Mouse (Mus musculus) stomach, embryonic 16.5 days (tissue): ENCODE measurements at regions not wholly inside any gene's neighbourhood (a gene's known extent, or its start where the extent isn't known, plus 50 kb on each side); places are given as distances from the start of the nearest gene placed in this dataset. TPM values are rescaled to one million over a fixed set of nuclear protein-coding genes. Genes with fewer than 3 reads are reported as not detected.

Source experiments
- ATAC-seq: fragments of 200-750 bp; cut with Nextera tagmentation; 2 replicates; pipeline ENCODE4 v1.8.0; 2017; ENCODE audit warnings: moderate number of reproducible peaks, moderate TSS enrichment; ENCODE audit not compliant: insufficient read depth, low FRiP score
- H3K27ac ChIP-seq: fragments of 300-500 bp; sonication (generic); 2 replicates; pipeline ENCODE4 v1.5.1; 2014; ENCODE audit warnings: low read length
- H3K27me3 ChIP-seq: fragments of 300-500 bp; sonication (generic); 2 replicates; pipeline ENCODE4 v1.6.1; 2014; ENCODE audit warnings: low read length, control low read depth, mixed read lengths; ENCODE audit not compliant: control insufficient read depth, insufficient read depth
- H3K36me3 ChIP-seq: fragments of 300-500 bp; sonication (generic); 2 replicates; pipeline ENCODE4 v1.6.1; 2014; ENCODE audit warnings: low read length; ENCODE audit not compliant: control insufficient read depth, insufficient read depth
- H3K4me1 ChIP-seq: fragments of 300-500 bp; sonication (generic); 2 replicates; pipeline ENCODE4 v1.6.1; 2014; ENCODE audit warnings: low read length, control low read depth, mixed read lengths; ENCODE audit not compliant: control insufficient read depth, insufficient read depth
- H3K4me2 ChIP-seq: fragments of 300-500 bp; sonication (generic); 2 replicates; pipeline ENCODE4 v1.6.1; 2014; ENCODE audit warnings: low read depth, low read length, mixed read lengths
- H3K4me3 ChIP-seq: fragments of 300-500 bp; sonication (generic); replicated peaks from 2 replicates; pipeline ENCODE4 v1.5.1; 2014; ENCODE audit warnings: mild to moderate bottlenecking, low read length
- H3K9ac ChIP-seq: fragments of 300-500 bp; sonication (generic); 2 replicates; pipeline ENCODE4 v1.6.1; 2014; ENCODE audit warnings: low read length
- H3K9me3 ChIP-seq: fragments of 300-500 bp; sonication (generic); replicated peaks from 2 replicates; pipeline ENCODE4 v1.6.1; 2016; ENCODE audit warnings: low read length, control low read depth; ENCODE audit not compliant: control insufficient read depth
- WGBS: fragments of 180-500 bp; shearing (Covaris S2); extraction: QIAGEN DNeasy Blood & Tissue Kit; methylation state at CpG from one replicate; pipeline ENCODE4 v1.1.7; 2014; 5-methylcytosine and 5-hydroxymethylcytosine counted together
- microRNA-seq: library from miRNA; unstranded; fragments of <30 nt; microRNA quantifications from one replicate; pipeline ENCODE4, GENCODE M21; 2016

DNA sequence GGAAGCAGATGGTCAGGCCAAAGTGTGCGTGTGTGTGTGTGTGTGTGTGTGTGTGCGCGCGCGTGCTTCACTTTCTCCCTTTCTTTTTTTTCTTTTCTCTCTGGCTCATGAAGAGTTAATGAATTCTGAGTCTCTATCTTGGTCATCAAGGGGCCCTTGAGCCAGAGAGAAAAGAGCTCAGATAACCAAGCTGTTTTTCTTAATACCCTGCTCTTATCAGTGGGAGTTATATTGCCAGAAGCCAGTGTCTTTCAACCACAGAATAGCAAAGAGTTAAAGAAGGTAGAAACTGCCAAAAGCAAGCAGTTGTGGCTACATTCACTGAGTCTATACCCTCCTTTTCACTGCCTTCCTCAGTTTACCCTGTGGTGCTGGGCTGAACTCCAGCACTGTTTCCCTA lies 60.6 kb upstream of the Dapk1 start:
- Histone ChIP-seq H3K9me3 (no peaks in the 10 kb centered on the region), H3K4me2 (no peak overlapping the region), H3K27ac (no peak overlapping the region), H3K27me3 (no peaks in the 10 kb centered on the region), H3K36me3 (no peaks in the 10 kb centered on the region), H3K4me1 (no peaks in the 10 kb centered on the region), H3K4me3 (no peak overlapping the region), H3K9ac (no peak overlapping the region)
- 95% methylated on average over 5 of the region's 5 CpGs for WGBS
- no peak for ATAC-seq

DNA sequence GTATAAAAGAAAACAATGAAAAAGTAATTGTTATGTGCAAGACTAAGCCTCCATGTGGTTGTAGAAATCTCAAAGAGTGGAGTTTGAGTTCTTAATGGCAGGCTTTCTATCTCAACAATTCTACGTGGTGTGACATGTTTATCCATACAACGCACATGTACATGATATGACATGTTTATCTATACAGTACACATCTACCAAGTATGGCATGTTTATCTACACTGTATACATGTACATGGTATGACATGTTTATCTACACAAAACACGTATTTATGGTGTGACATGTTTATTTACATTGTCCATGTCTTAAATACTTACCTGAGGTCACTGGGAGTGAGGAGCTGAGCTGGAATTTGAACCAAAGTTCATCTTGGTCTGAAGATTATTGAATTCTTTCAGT lies 57.4 kb upstream of the Dapk1 start:
- no peaks in the 10 kb centered on the region for H3K4me1 ChIP-seq
- H3K9me3 ChIP-seq: no peaks in the 10 kb centered on the region
- H3K27ac ChIP-seq: no peak overlapping the region
- H3K4me3 ChIP-seq: no peak overlapping the region
- ATAC-seq: no peak
- no peak overlapping the region for H3K9ac ChIP-seq
- WGBS: 59% methylated on average over 3 of the region's 3 CpGs
- no peak overlapping the region for H3K4me2 ChIP-seq
- no peaks in the 10 kb centered on the region for H3K36me3 ChIP-seq
- no peaks in the 10 kb centered on the region for H3K27me3 ChIP-seq

DNA sequence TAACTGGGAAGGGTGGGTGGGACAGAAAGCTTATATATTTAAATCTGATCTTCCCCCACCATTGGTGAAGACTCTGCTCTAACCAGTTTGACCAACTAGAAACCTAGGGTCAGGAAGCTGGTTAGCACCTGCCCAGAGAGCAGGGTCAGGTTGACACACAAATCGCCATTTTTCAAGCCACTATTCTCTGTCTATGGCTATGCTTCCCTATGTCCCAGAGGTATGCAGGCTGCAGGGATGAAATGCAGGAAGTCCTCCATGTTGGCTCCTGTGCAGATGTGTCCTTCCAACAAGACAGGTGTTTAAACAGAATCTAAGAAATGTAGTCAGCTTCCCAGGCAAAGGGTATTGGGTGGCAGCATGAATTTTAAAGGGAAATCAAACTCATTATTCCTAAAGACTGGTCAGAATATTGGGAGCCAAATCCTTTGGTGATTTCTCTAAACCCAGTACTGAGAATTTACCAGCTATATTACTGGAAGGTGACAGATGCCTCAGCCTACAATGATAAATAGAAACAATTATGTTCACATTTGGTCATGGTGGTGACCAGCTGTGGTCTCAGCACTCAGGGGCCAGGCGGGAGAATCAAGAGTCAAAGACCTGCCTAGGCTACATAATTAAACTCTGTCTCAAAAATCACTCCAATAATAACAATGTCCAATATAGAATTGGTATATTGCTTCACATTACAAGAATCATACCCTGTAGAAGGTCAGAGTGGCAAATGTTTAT lies 55.6 kb upstream of the Dapk1 start:
- Histone ChIP-seq H3K9me3 (no peaks in the 10 kb centered on the region), H3K36me3 (no peaks in the 10 kb centered on the region), H3K27ac (no peak overlapping the region), H3K4me1 (no peaks in the 10 kb centered on the region), H3K4me2 (no peak overlapping the region), H3K9ac (no peak overlapping the region), H3K4me3 (no peak overlapping the region), H3K27me3 (no peaks in the 10 kb centered on the region)
- no peak for ATAC-seq
- WGBS: 69% methylated on average over 2 of the region's 2 CpGs

Small RNAs in the stretch of these regions (microRNA-seq; reads per million reads assigned to microRNA genes)
- gene Gm24999: not detected
- not detected for gene Gm25000
